Mouse (Mus musculus) kidney, adult 2 months (tissue): ENCODE measurements at regions not wholly inside any gene's neighbourhood (a gene's known extent, or its start where the extent isn't known, plus 50 kb on each side); places are given as distances from the start of the nearest gene placed in this dataset.

Experiments
- CTCF ChIP-seq: fragments of 200-500 bp; conservative IDR thresholded peaks from 2 replicates; pipeline ENCODE4 v1.5.1; 2011; ENCODE audit warnings: low read depth, mild to moderate bottlenecking, control low read depth, low read length, moderate library complexity, mixed read lengths; ENCODE audit not compliant: insufficient read depth, insufficient read length
- POLR2A ChIP-seq: fragments of 200-500 bp; IDR thresholded peaks from one replicate; pipeline ENCODE4 v1.6.1; 2011; ENCODE audit warnings: low read depth, low read length, control low read depth

DNA sequence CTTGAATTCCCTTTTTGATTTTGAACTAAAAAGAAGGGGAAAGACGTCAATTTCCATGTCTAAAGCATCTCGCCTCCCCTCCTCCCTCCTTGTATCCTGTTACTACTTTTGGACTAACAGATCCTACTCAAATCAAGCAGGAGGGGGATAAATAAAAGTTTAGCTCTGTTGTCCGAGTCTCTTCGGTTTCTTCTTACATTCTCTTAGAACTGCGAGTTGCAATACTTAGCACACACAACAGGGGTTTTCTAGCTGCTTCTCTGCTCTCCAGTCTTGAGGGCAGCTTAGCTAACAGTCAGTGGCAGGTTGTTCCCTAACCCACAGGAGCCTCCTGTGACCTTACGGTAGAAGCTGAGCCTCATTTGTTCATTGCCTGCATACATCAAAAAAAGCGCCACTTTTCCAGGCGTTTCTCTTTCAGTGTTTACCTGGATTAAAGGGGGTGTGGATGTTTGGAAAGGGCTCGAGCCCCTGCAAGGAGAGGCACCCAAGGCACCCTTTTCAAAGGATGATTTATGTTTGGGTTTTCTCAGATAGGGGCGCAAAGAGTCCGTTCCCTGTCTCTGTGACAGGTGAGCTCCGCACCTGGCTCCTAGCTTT lies 119.6 kb upstream of the Klf4 start:
- no peak for TF ChIP-seq CTCF
- TF ChIP-seq POLR2A, result no peak
